Mouse (Mus musculus) MEL (cell line): ENCODE data around the gene Erbb2. TPM values are rescaled to one million over a fixed set of nuclear protein-coding genes. Genes with fewer than 3 reads are reported as not detected.

Experiments used
- DNase-seq: peaks from one replicate; pipeline ENCODE4 v3.0.0; 2011; ENCODE audit warnings: low read depth, low spot score
- H3K27ac ChIP-seq: 2 replicates; pipeline ENCODE4 v1.5.1; 2012; ENCODE audit warnings: low read depth, mild to moderate bottlenecking, control low read depth, low read length, moderate library complexity; ENCODE audit not compliant: control insufficient read depth
- H3K27me3 ChIP-seq, 2 experiments: fragments of 150-350 bp in 1 of 2; sonication (generic) in 1 of 2; 2 replicates each; pipeline ENCODE4 v1.6.1; 2012; ENCODE audit warnings: low read length in 2 of 2, mild to moderate bottlenecking in 2 of 2, improper control_type of control experiment in 1 of 2, moderate library complexity in 1 of 2; ENCODE audit not compliant: insufficient read depth in 2 of 2, control insufficient read depth in 1 of 2
- H3K36me3 ChIP-seq, 2 experiments: 2 replicates each; pipeline ENCODE4 v1.6.1; 2012 to 2014; ENCODE audit warnings: low read length in 2 of 2, improper control_type of control experiment in 1 of 2, inconsistent platforms in 1 of 2, mild to moderate bottlenecking in 1 of 2; ENCODE audit not compliant: insufficient read depth in 2 of 2, control insufficient read depth in 1 of 2
- H3K4me1 ChIP-seq, 2 experiments: fragments of 150-350 bp in 1 of 2; sonication (generic) in 1 of 2; 2 replicates each; pipeline ENCODE4 v1.6.1; 2012; ENCODE audit warnings: low read length in 2 of 2, improper control_type of control experiment in 1 of 2, mild to moderate bottlenecking in 1 of 2; ENCODE audit not compliant: insufficient read depth in 2 of 2, control insufficient read depth in 1 of 2
- H3K4me3 ChIP-seq, 2 experiments: fragments of 150-350 bp in 1 of 2; sonication (generic) in 1 of 2; 2 replicates each; pipeline ENCODE4 v1.5.1; 2012; ENCODE audit warnings: low read depth in 2 of 2, low read length in 2 of 2, mild to moderate bottlenecking in 2 of 2, moderate library complexity in 2 of 2, control low read depth in 1 of 2, improper control_type of control experiment in 1 of 2; ENCODE audit not compliant: control insufficient read depth in 1 of 2, insufficient read depth in 1 of 2
- H3K79me2 ChIP-seq: 2 replicates; pipeline ENCODE4 v1.6.1; 2012; ENCODE audit warnings: mild to moderate bottlenecking, low read length, moderate library complexity; ENCODE audit not compliant: control insufficient read depth, poor library complexity, insufficient read depth
- H3K9ac ChIP-seq: 2 replicates; pipeline ENCODE4 v1.6.1; 2012; ENCODE audit warnings: low read depth, mild to moderate bottlenecking, control low read depth, low read length, moderate library complexity; ENCODE audit not compliant: control insufficient read depth, poor library complexity, severe bottlenecking
- H3K9me3 ChIP-seq: fragments of 150-350 bp; sonication (generic); replicated peaks from 2 replicates; pipeline ENCODE4 v1.6.1; 2012; ENCODE audit warnings: mild to moderate bottlenecking, low read length, improper control_type of control experiment, moderate library complexity; ENCODE audit not compliant: insufficient read depth
- BHLHE40 ChIP-seq: IDR thresholded peaks from 2 replicates; pipeline ENCODE4 v1.6.1; 2012; ENCODE audit warnings: low read depth, mild to moderate bottlenecking, inconsistent platforms, low read length, improper control_type of control experiment, borderline replicate concordance
- CHD1 ChIP-seq: IDR thresholded peaks from 2 replicates; pipeline ENCODE4 v1.6.1; 2012; ENCODE audit warnings: low read depth, mild to moderate bottlenecking, inconsistent platforms, low read length, improper control_type of control experiment
- CTCF ChIP-seq, 3 experiments: IDR thresholded peaks in 2 of 3; conservative IDR thresholded peaks in 1 of 3; 2 replicates each; pipeline ENCODE4 v1.5.1; 2011 to 2012; ENCODE audit warnings: low read length in 3 of 3, low read depth in 2 of 3, mild to moderate bottlenecking in 2 of 3, improper control_type of control experiment in 1 of 3, inconsistent platforms in 1 of 3, mixed read lengths in 1 of 3, moderate library complexity in 1 of 3; ENCODE audit not compliant: control insufficient read depth in 1 of 3, insufficient read depth in 1 of 3, poor library complexity in 1 of 3, severe bottlenecking in 1 of 3
- GABPA ChIP-seq: IDR thresholded peaks from 2 replicates; pipeline ENCODE4 v1.6.1; 2012; ENCODE audit warnings: low read depth, mild to moderate bottlenecking, inconsistent platforms, low read length, improper control_type of control experiment, moderate library complexity
- GATA1 ChIP-seq: IDR thresholded peaks from 2 replicates; pipeline ENCODE4 v1.6.1; 2011; ENCODE audit warnings: low read depth, low read length, improper control_type of control experiment
- HCFC1 ChIP-seq: IDR thresholded peaks from 2 replicates; pipeline ENCODE4 v1.6.1; 2012; ENCODE audit warnings: low read depth, mild to moderate bottlenecking, inconsistent platforms, low read length, improper control_type of control experiment, moderate library complexity
- KAT2A ChIP-seq: conservative IDR thresholded peaks from 2 replicates; pipeline ENCODE4 v1.6.1; 2012; ENCODE audit warnings: low read depth, low read length, improper control_type of control experiment, inconsistent platforms
- MEF2A ChIP-seq: IDR thresholded peaks from 2 replicates; pipeline ENCODE4 v1.6.1; 2014; ENCODE audit warnings: low read depth, mild to moderate bottlenecking, inconsistent platforms, low read length, improper control_type of control experiment; ENCODE audit not compliant: poor library complexity, insufficient replicate concordance, severe bottlenecking; ENCODE audit errors: extremely low read depth
- MXI1 ChIP-seq: IDR thresholded peaks from 2 replicates; pipeline ENCODE4 v1.6.1; 2011; ENCODE audit warnings: mild to moderate bottlenecking, low read depth, low read length, improper control_type of control experiment
- MYB ChIP-seq: IDR thresholded peaks from 2 replicates; pipeline ENCODE4 v1.6.1; 2011; ENCODE audit warnings: mild to moderate bottlenecking, low read depth, low read length, improper control_type of control experiment
- MYC ChIP-seq: IDR thresholded peaks from 2 replicates; pipeline ENCODE4 v1.6.1; 2011; ENCODE audit warnings: low read depth, mild to moderate bottlenecking, low read length, improper control_type of control experiment, moderate library complexity
- NELFE ChIP-seq: IDR thresholded peaks from 2 replicates; pipeline ENCODE4 v1.6.1; 2011; ENCODE audit warnings: low read depth, low read length, improper control_type of control experiment
- NRF1 ChIP-seq: IDR thresholded peaks from 2 replicates; pipeline ENCODE4 v1.6.1; 2014; ENCODE audit warnings: low read depth, mild to moderate bottlenecking, inconsistent platforms, low read length, improper control_type of control experiment, moderate library complexity; ENCODE audit not compliant: poor library complexity, insufficient read depth, severe bottlenecking
- POLR2A ChIP-seq, 2 experiments: IDR thresholded peaks; 2 replicates each; pipeline ENCODE4 v1.6.1; 2011 to 2012; ENCODE audit warnings: low read length in 2 of 2, mild to moderate bottlenecking in 2 of 2, control low read depth in 1 of 2, improper control_type of control experiment in 1 of 2, low read depth in 1 of 2, moderate library complexity in 1 of 2; ENCODE audit not compliant: control insufficient read depth in 1 of 2, insufficient read depth in 1 of 2, poor library complexity in 1 of 2
- POLR2AphosphoS5 ChIP-seq: IDR thresholded peaks from 2 replicates; pipeline ENCODE4 v1.6.1; 2012; ENCODE audit warnings: low read depth, borderline replicate concordance, mild to moderate bottlenecking, inconsistent platforms, low read length, moderate library complexity, mixed read lengths
- USF1 ChIP-seq: IDR thresholded peaks from 2 replicates; pipeline ENCODE4 v1.6.1; 2014; ENCODE audit warnings: low read depth, mild to moderate bottlenecking, inconsistent platforms, low read length, improper control_type of control experiment, moderate library complexity
- USF2 ChIP-seq, 2 experiments: IDR thresholded peaks; 2 replicates each; pipeline ENCODE4 v1.6.1; 2011 to 2012; ENCODE audit warnings: improper control_type of control experiment in 2 of 2, low read length in 2 of 2, borderline replicate concordance in 1 of 2, inconsistent platforms in 1 of 2, low read depth in 1 of 2, mild to moderate bottlenecking in 1 of 2; ENCODE audit not compliant: insufficient read depth in 1 of 2
- ZC3H11A ChIP-seq: IDR thresholded peaks from 2 replicates; pipeline ENCODE4 v1.6.1; 2012; ENCODE audit warnings: low read depth, mild to moderate bottlenecking, inconsistent platforms, low read length, improper control_type of control experiment
- ZNF384 ChIP-seq: IDR thresholded peaks from 2 replicates; pipeline ENCODE4 v1.6.1; 2012; ENCODE audit warnings: low read depth, mild to moderate bottlenecking, inconsistent platforms, low read length, improper control_type of control experiment
- polyA plus RNA-seq, 2 experiments: library from polyadenylated mRNA; stranded (reverse) in 1 of 2; unstranded in 1 of 2; fragments of >175 nt in 1 of 2; fragments of >200 nt in 1 of 2; gene quantifications; 2 replicates each; pipeline versions ENCODE4 v1.2.1 to v1.2.4; 2012; ENCODE audit warnings: low replicate concordance in 2 of 2, low read depth in 1 of 2; ENCODE audit not compliant: insufficient read length in 2 of 2, insufficient read depth in 1 of 2, missing spikeins in 1 of 2
- total RNA-seq: library from RNA; depleted of rRNA; stranded (reverse); fragments of 300-350 nt; gene quantifications from 2 replicates; pipeline ENCODE4 v1.2.3, GENCODE M21; 2012

Erbb2 gene
- total and polyA plus RNA-seq, 3 experiments: not detected

GRCm38 (mm10) chr11:98462255-98462654 is 50.0 kb downstream of the Erbb2 start:
- no peak overlapping the region for H3K9ac ChIP-seq
- no peak overlapping the region for H3K27ac ChIP-seq
- no peak for DNase-seq
- no peaks in the 10 kb centered on the region; the same call in 1 of the 2 replicates for H3K79me2 ChIP-seq
- H3K4me3 ChIP-seq: no peak overlapping the region
- TF ChIP-seq MYB (no peak), GABPA (no peak), GATA1 (no peak), MEF2A (no peak), NRF1 (no peak), MXI1 (no peak)
- no peaks in the 10 kb centered on the region for H3K9me3 ChIP-seq
- no peaks in the 10 kb centered on the region; a peak in 1 of 4 replicates for H3K36me3 ChIP-seq
- peaks cover 0 to 3% of the 10 kb centered on the region in 2 experiments; a peak in 1 of 4 replicates for H3K4me1 ChIP-seq
- peaks cover 3 to 8% of the 10 kb centered on the region in 2 experiments for H3K27me3 ChIP-seq

DNA sequence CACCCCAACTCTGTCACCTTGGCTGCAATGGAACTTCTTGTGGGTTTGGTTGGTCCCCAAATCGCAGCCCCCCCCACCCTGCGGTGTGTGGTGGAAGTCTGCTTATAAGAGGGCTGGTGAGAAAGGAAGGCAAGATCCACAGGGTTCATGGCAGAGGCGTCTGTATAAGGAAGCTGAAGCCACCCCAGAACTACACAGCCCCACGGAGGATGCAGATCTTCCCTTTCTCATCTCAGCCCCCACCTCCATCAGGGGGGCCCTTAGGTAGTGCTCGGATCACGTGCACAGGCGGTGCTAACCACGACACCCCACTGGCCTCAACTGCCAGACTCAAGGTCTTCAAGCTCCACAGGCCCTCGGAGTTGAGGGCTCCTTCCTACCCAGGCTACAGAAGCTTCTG is 51.6 kb downstream of the Erbb2 start:
- Histone ChIP-seq H3K36me3 (no peaks in the 10 kb centered on the region), H3K4me1 (no peaks in the 10 kb centered on the region), H3K27ac (no peak overlapping the region), H3K4me3 (no peak overlapping the region), H3K9me3 (no peaks in the 10 kb centered on the region), H3K79me2 (no peaks in the 10 kb centered on the region), H3K27me3 (peaks cover 8 to 16% of the 10 kb centered on the region in 2 experiments), H3K9ac (no peak overlapping the region)
- no peak for DNase-seq
- TF ChIP-seq KAT2A (no peak), ZNF384 (no peak), MYC (no peak), BHLHE40 (no peak), POLR2A (IDR thresholded peaks at IDR 0.05; ENCODE audit: control insufficient read depth in 1 of 2, insufficient read depth in 1 of 2, low read depth in 1 of 2, low read length in 2 of 2, poor library complexity in 1 of 2) (no peak), USF1 (no peak), NELFE (no peak), USF2 (IDR thresholded peaks at IDR 0.05; ENCODE audit: borderline replicate concordance in 1 of 2, insufficient read depth in 1 of 2, low read depth in 1 of 2, low read length in 2 of 2) (no peak), CHD1 (no peak), ZC3H11A (no peak), POLR2AphosphoS5 (no peak), CTCF (IDR thresholded peaks at IDR 0.05 in 2 of 3, conservative IDR thresholded peaks at IDR 0.05 in 1 of 3; ENCODE audit: control insufficient read depth in 1 of 3, insufficient read depth in 1 of 3, low read depth in 2 of 3, low read length in 3 of 3, poor library complexity in 1 of 3, severe bottlenecking in 1 of 3) (no peak), HCFC1 (no peak)
